Mouse (Mus musculus) mesoderm, embryonic 11.5 days (tissue): Measurements from ENCODE around the gene Tom1l2.
A peak's percentile ranks its signal among the peaks of the same experiment; 100 is the strongest.

Source experiments
- DNase-seq: peaks from one replicate; pipeline ENCODE4 v3.0.0-alpha.2; 2012; ENCODE audit warnings: low read depth, low spot score

The Tom1l2 gene

GRCm38 (mm10) chr11:60176975-60177657, 175.6 kb downstream of the Tom1l2 start:
- DNase-seq, result peak; percentile 40
